ENCODE assay signal across 13 mouse cellular contexts in genomic region chr15:27803568-27804345, GRCm38 (mm10).
DNase-seq lines count a peak whose midpoint lies in the region; ATAC-seq and TF ChIP-seq lines count a peak whose summit lies in the region.
"Had no signal": no experiment of that assay in that cellular context is flagged by ENCODE, and none has a peak within 500 bp of the region (broad histone marks: within the 10 kb centered on the region; RNA-seq: fewer than 3 reads in every experiment).

No protein-coding gene starts in this region.

- no peak overlapping the region for H3K4me2 ChIP-seq in forebrain, embryonic 16.5 days (ENCODE audit: low read length)
- H3K4me2 ChIP-seq in limb, embryonic 11.5 days (ENCODE audit: low read depth, severe bottlenecking), result no peak overlapping the region
- H3K4me2 ChIP-seq in forebrain, postnatal 0 days (ENCODE audit: low read depth), result no peak overlapping the region
- H3K4me2 ChIP-seq: heart, embryonic 15.5 days; liver, embryonic 11.5 days had no signal

- H3K4me3 ChIP-seq in forebrain, embryonic 10.5 days, result no peak overlapping the region
- no peak overlapping the region for H3K4me3 ChIP-seq in forebrain, embryonic 16.5 days (replicated peaks; ENCODE audit: low read length)
- no peak overlapping the region for H3K4me3 ChIP-seq in embryonic facial prominence, embryonic 10.5 days
- H3K4me3 ChIP-seq in limb, embryonic 11.5 days (ENCODE audit: low read depth, low read length), result no peak overlapping the region
- H3K4me3 ChIP-seq in forebrain, postnatal 0 days (ENCODE audit: low read depth, low read length), result no peak overlapping the region
- H3K4me3 ChIP-seq: heart, embryonic 15.5 days; megakaryocyte, embryonic 14.5 days had no signal

- H3K27ac ChIP-seq in forebrain, embryonic 10.5 days, result peak overlapping the region; percentile 51
- H3K27ac ChIP-seq in forebrain, embryonic 16.5 days (ENCODE audit: low read length), result no peak overlapping the region
- peak overlapping the region; percentile 70 for H3K27ac ChIP-seq in embryonic facial prominence, embryonic 10.5 days (replicated peaks)
- H3K27ac ChIP-seq in limb, embryonic 11.5 days (replicated peaks; ENCODE audit: low read depth, low read length), result peak overlapping the region; percentile 63
- no peak overlapping the region for H3K27ac ChIP-seq in forebrain, postnatal 0 days (ENCODE audit: low read depth, low read length)
- H3K27ac ChIP-seq: heart, embryonic 15.5 days; kidney, postnatal 0 days had no signal

- no peaks in the 10 kb centered on the region for H3K27me3 ChIP-seq in forebrain, embryonic 10.5 days (ENCODE audit: poor library complexity, severe bottlenecking)
- H3K27me3 ChIP-seq in forebrain, embryonic 16.5 days (replicated peaks; ENCODE audit: control insufficient read depth, insufficient read depth, low read length), result no peaks in the 10 kb centered on the region
- no peaks in the 10 kb centered on the region for H3K27me3 ChIP-seq in embryonic facial prominence, embryonic 10.5 days (replicated peaks; ENCODE audit: low read depth, poor library complexity, severe bottlenecking)
- H3K27me3 ChIP-seq in limb, embryonic 11.5 days (ENCODE audit: control insufficient read depth, insufficient read depth, low read length), result no peaks in the 10 kb centered on the region
- no peaks in the 10 kb centered on the region for H3K27me3 ChIP-seq in forebrain, postnatal 0 days (ENCODE audit: insufficient read depth, low read length)
- H3K27me3 ChIP-seq: heart, embryonic 15.5 days had no signal

- peaks cover 91% of the 10 kb centered on the region for H3K36me3 ChIP-seq in forebrain, embryonic 10.5 days (replicated peaks)
- peaks cover 5% of the 10 kb centered on the region for H3K36me3 ChIP-seq in forebrain, embryonic 16.5 days (ENCODE audit: control insufficient read depth, insufficient read depth)
- H3K36me3 ChIP-seq in embryonic facial prominence, embryonic 10.5 days (replicated peaks), result peaks cover 87% of the 10 kb centered on the region
- H3K36me3 ChIP-seq in limb, embryonic 11.5 days (ENCODE audit: control insufficient read depth, insufficient read depth, low read length), result no peaks in the 10 kb centered on the region; the same call in 1 of the 2 replicates
- H3K36me3 ChIP-seq in forebrain, postnatal 0 days (ENCODE audit: insufficient read depth), result peaks cover 24% of the 10 kb centered on the region

- ATAC-seq in forebrain, embryonic 16.5 days, result no peak
- peak; percentile 48; the same call in 1 of the 2 replicates for ATAC-seq in limb, embryonic 11.5 days (ENCODE audit: insufficient number of reproducible peaks, low FRiP score, low TSS enrichment, low read depth)
- no peak for ATAC-seq in forebrain, postnatal 0 days

- TF ChIP-seq CTCF in forebrain, postnatal 0 days (IDR thresholded peaks at IDR 0.05; ENCODE audit: low read depth), result no peak

- WGBS in forebrain, embryonic 10.5 days, result 77% methylated on average over 18 of the region's 18 CpGs
- 76% methylated on average over 18 of the region's 18 CpGs for WGBS in forebrain, embryonic 16.5 days
- 58% methylated on average over 18 of the region's 18 CpGs for WGBS in embryonic facial prominence, embryonic 10.5 days
- WGBS in limb, embryonic 11.5 days, result 69% methylated on average over 18 of the region's 18 CpGs
- WGBS in forebrain, postnatal 0 days, result 79% methylated on average over 18 of the region's 18 CpGs

- H3K4me1 ChIP-seq in forebrain, embryonic 10.5 days, result peaks cover 69% of the 10 kb centered on the region
- H3K4me1 ChIP-seq in forebrain, embryonic 16.5 days (replicated peaks; ENCODE audit: control insufficient read depth, insufficient read depth, low read length), result peaks cover 14% of the 10 kb centered on the region
- H3K4me1 ChIP-seq in embryonic facial prominence, embryonic 10.5 days, result peaks cover 76% of the 10 kb centered on the region
- peaks cover 37% of the 10 kb centered on the region for H3K4me1 ChIP-seq in limb, embryonic 11.5 days (ENCODE audit: control insufficient read depth, insufficient read depth, low read length)
- H3K4me1 ChIP-seq in forebrain, postnatal 0 days (ENCODE audit: insufficient read depth), result peaks cover 3% of the 10 kb centered on the region; the same call in 1 of the 2 replicates

- no peak overlapping the region for H3K9ac ChIP-seq in forebrain, embryonic 16.5 days (replicated peaks; ENCODE audit: low read depth, low read length)
- H3K9ac ChIP-seq in limb, embryonic 11.5 days (ENCODE audit: low read length), result no peak overlapping the region
- no peak overlapping the region for H3K9ac ChIP-seq in forebrain, postnatal 0 days
- H3K9ac ChIP-seq: heart, embryonic 15.5 days had no signal

- H3K9me3 ChIP-seq in forebrain, embryonic 10.5 days, result no peaks in the 10 kb centered on the region
- H3K9me3 ChIP-seq in forebrain, embryonic 16.5 days (ENCODE audit: control insufficient read depth, low read length), result no peaks in the 10 kb centered on the region
- H3K9me3 ChIP-seq in embryonic facial prominence, embryonic 10.5 days, result no peaks in the 10 kb centered on the region
- H3K9me3 ChIP-seq in limb, embryonic 11.5 days (ENCODE audit: control insufficient read depth, low read length), result no peaks in the 10 kb centered on the region
- no peaks in the 10 kb centered on the region for H3K9me3 ChIP-seq in forebrain, postnatal 0 days (ENCODE audit: low read length)
- H3K9me3 ChIP-seq: heart, embryonic 15.5 days; megakaryocyte, embryonic 14.5 days had no signal

- DNase-seq in forebrain, embryonic 10.5 days (ENCODE audit: extremely low spot score, low spot score), result no peak
- peak; percentile 21 for DNase-seq in CD4-positive helper T cell, adult 2 months (ENCODE audit: low read depth, low spot score)
- DNase-seq in embryonic facial prominence, embryonic 10.5 days (ENCODE audit: low spot score), result peak; percentile 55
- no peak for DNase-seq in limb, embryonic 11.5 days (ENCODE audit: low spot score)
- no peak for DNase-seq in frontal cortex, adult 2 months (ENCODE audit: extremely low spot score in 1 of 2, low spot score in 1 of 2)
- DNase-seq in forebrain, postnatal 0 days, result no peak
- no peak for DNase-seq in ovary, postnatal 10 days (ENCODE audit: low spot score)
- DNase-seq: spleen, adult 18-20 months had no signal

Comparison
In these comparisons a context has a peak if more than half of its experiments do, and no peak if none do; other contexts are left out.
1. H3K27ac ChIP-seq: peak in forebrain, embryonic 10.5 days (single experiment), embryonic facial prominence, embryonic 10.5 days (single experiment) and limb, embryonic 11.5 days (single experiment); none in forebrain, embryonic 16.5 days (single experiment) and forebrain, postnatal 0 days (single experiment).
2. DNase-seq: peak in CD4-positive helper T cell, adult 2 months (single experiment) and embryonic facial prominence, embryonic 10.5 days (single experiment); none in forebrain, embryonic 10.5 days (single experiment), limb, embryonic 11.5 days (single experiment), frontal cortex, adult 2 months (0 of 2), forebrain, postnatal 0 days (single experiment) and ovary, postnatal 10 days (single experiment).